Mouse (Mus musculus) retina, embryonic 14.5 days (tissue): ENCODE measurements around the gene Olfr168.
"Not testable (repeated sequence)": the region's sequence is repeated elsewhere in the genome, so short reads cannot be mapped to it uniquely, and the experiment has no call there.

Experiments used
- DNase-seq: peaks from one replicate; pipeline ENCODE4 v3.0.0-alpha.2; 2015; ENCODE audit warnings: low spot score

Gene Olfr168

DNA sequence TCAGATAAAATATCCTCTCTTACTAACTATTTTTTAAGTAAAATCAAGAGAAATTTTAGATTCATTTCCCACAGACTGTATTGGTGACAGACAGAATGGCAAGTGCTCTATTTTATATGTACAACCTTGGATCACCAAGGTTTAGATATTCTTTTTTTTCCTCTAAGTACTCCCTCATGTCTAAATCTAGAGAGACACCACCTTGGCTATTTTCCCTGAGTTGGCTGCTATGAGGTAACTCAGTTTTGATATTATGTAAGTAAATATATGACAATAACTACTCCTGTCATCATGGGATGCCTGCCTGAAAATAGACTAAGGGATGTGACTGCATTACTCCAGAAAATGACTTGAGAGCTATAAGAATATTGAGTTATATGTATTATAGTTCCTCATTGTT lies at the start of gene Olfr168:
Gene Olfr168 (minus strand): TSS at position 101 of the 400 bp plus-strand sequence.
- no peak for DNase-seq

DNA sequence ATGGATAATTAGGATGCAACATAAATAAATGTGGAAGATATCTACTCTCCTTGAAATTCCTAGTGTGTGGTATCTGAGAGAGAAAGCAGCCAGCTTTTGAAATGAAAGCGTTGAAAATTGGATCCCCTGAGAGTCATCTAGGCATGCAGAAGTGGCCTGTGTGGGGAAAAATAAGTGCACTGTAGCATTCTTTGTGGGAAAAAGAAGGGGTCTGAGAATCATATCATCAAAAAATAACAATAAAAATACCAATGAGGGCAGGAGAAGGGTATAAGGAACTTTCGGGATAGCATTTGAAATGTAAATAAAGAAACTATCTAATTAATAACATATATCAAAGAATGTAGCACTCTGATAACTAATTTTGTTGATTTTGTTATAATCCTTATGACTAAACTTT lies 36.4 kb upstream of the Olfr168 start, which contains the start of gene Olfr169:
Gene Olfr169 (minus strand): TSS at position 101 of the 400 bp plus-strand sequence.
- not testable (repeated sequence) for DNase-seq

DNA sequence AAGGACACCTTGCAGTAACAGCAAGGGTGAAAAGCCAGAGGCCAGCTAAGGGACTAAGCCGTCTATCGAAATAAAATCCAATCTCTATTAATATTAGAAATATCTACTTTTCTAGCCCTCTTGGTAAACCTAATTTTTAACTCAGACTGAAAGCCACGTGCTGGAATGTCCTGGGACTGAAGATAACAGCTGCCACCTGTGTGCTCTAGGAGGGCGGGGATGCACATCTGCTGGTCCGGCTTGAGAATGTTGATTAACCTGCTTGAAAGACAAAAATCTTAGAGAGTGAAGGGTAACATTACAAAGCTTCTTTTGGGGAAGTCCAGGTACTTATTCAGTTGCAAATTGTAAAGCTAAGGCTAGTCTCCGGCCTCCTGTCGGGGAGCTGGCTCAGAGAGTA lies 18.1 kb upstream of the Olfr168 start:
- not testable (repeated sequence) for DNase-seq

DNA sequence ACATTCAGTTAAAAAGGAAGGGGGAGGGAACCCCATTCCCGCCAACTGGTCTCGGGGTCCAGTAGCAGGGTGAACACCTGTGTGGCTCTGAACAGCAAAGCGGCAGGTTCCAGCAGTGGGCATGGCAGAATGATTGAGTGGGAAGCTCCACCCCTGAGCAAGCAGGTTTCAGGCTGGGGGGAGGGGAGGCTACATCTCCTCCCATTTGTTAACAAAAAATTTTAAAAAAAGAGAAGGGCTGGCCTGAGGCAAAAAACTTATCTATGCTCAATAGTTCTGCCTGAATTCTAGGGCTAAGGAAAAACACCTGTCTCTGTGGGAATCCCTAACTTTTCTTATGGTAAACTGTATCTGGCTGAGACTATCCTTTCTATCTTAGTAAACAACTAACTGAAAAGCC lies 16.9 kb upstream of the Olfr168 start:
- not testable (repeated sequence) for DNase-seq

DNA sequence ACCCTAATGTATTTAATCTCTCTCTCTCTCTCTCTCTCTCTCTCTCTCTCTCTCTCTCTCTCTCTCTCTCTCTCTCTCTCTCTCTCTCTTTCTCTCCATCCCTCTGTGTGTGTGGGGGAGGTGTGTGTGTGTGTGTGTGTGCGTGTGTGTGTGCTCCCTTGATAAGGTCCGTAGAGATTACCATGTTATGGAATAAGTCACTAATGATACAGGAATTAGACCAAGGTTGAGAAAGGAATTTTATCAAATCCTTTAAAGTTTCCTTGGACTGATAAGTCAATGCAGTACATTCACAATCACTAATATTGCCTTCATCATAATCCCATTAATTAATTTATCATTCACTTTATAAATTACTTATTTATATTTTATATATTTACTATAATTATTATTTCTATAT lies 13.2 kb downstream of the Olfr168 start, which contains the start of gene Olfr167:
Gene Olfr167 (minus strand): TSS at position 101 of the 400 bp plus-strand sequence.
- DNase-seq: no peak

DNA sequence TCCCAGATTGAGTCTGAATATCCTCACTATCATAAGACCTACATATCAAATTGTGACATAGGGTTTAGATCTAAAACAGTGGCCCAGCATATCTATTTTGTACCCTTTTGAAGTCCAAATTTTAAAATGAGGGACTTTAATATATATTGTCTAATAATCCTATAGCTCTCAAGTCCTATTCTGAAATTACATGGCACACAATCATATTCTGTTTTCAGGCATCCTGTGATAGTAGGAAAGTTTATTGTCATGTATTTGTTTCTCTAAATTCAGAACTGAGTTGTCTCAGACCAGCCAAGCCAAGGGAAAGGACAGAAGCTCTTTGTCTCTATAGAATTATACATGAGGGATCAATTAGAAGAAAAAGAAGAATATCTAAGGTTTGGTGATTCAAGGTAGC lies 52.0 kb downstream of the Olfr168 start, which contains the start of gene Olfr166:
Gene Olfr166 (plus strand): TSS at position 301 of the 400 bp plus-strand sequence.
- DNase-seq: no peak
